In genomic region chr1:135828918-135829317, GRCm38 (mm10) we compare ENCODE assay signal across 9 mouse cellular contexts. TPM values are rescaled to one million over a fixed set of nuclear protein-coding genes. Genes with fewer than 3 reads are reported as not detected.
DNase-seq lines count a peak whose midpoint lies in the region; TF ChIP-seq lines count a peak whose summit lies in the region.
"Had no signal": no experiment of that assay in that cellular context is flagged by ENCODE, and none has a peak within 500 bp of the region (broad histone marks: within the 10 kb centered on the region; RNA-seq: fewer than 3 reads in every experiment).

No protein-coding gene starts in this region.

- no peak overlapping the region for H3K4me3 ChIP-seq in layer of hippocampus, adult 2 months
- H3K4me3 ChIP-seq: midbrain, embryonic 12.5 days had no signal

- H3K27ac ChIP-seq in layer of hippocampus, adult 2 months: no peak overlapping the region
- H3K27ac ChIP-seq: midbrain, embryonic 12.5 days had no signal

- intact Hi-C loops in left cerebral cortex, postnatal 25 days (cut with DNase I): no loop called here
- intact Hi-C loops in left cerebral cortex, postnatal 10 days (cut with DNase I): no loop called here

- peak; percentile 24 for DNase-seq in adrenal gland, adult 2 months
- DNase-seq in adrenal gland, postnatal 25 days: no peak
- peak; percentile 41 to 51 for DNase-seq in left cerebral cortex, postnatal 25 days (ENCODE audit: low spot score in 2 of 2)
- no peak for DNase-seq in left cerebral cortex, postnatal 10 days (ENCODE audit: extremely low spot score in 1 of 2, low spot score in 2 of 2)
- DNase-seq in c-Kit-positive CD71-positive TER-119-positive erythroid progenitor cells, embryonic 14.5 days (ENCODE audit: low spot score): peak; percentile 53
- peak in 1 of 2 experiments; percentile 61 for DNase-seq in layer of hippocampus, adult 2 months (ENCODE audit: low spot score in 2 of 2)
- peak; percentile 81 for DNase-seq in retina, postnatal 1 day
- no peak for DNase-seq in ovary, adult 18-20 months (ENCODE audit: low spot score)

- TF ChIP-seq CTCF in layer of hippocampus, adult 2 months (conservative IDR thresholded peaks at IDR 0.05): peak; percentile 68

RNA-seq across cellular contexts. Expression of gene Tnnt2, which starts 7.2 kb away (rescaled TPM):
- 1 to 10 TPM; 3.1 to 5.7 TPM for total RNA-seq in adrenal gland, adult 2 months (2021)
- 0.66 and 1.00 TPM in 2 replicates for polyA plus RNA-seq in adrenal gland, adult 2 months (2012; rRNA removed)
- total RNA-seq in adrenal gland, postnatal 25 days (2021): 0.95 and 2.2 TPM in 2 replicates
- total RNA-seq in left cerebral cortex, postnatal 25 days (2021): 1 to 10 TPM; 3.9 to 6.3 TPM
- total RNA-seq in left cerebral cortex, postnatal 10 days (2021): 1 to 10 TPM; 2.0 to 3.3 TPM
- total RNA-seq in layer of hippocampus, adult 2 months (2021): 1 to 10 TPM; 1.4 to 1.6 TPM

RNA-seq across cellular contexts. Expression of gene Lad1, which starts 10.5 kb away (rescaled TPM):
- under 1 TPM; 0.14 to 0.17 TPM for total RNA-seq in adrenal gland, adult 2 months (2021)
- polyA plus RNA-seq in adrenal gland, adult 2 months (2012; rRNA removed): 0.38 and 0.40 TPM in 2 replicates
- not detected in 2 replicates for total RNA-seq in adrenal gland, postnatal 25 days (2021)
- 1 to 10 TPM; 1.1 TPM for total RNA-seq in left cerebral cortex, postnatal 25 days (2021)
- total RNA-seq in left cerebral cortex, postnatal 10 days (2021): under 1 TPM; 0.75 to 0.91 TPM
- 1 to 10 TPM in 1 of 2 experiments, under 1 TPM in 1; 0.97 to 1.3 TPM for total RNA-seq in layer of hippocampus, adult 2 months (2021)

RNA-seq across cellular contexts. Expression of gene Tnni1, which starts 49.7 kb away (rescaled TPM):
- not detected for total RNA-seq in adrenal gland, adult 2 months (2021)
- 0.15 and 0.28 TPM in 2 replicates for polyA plus RNA-seq in adrenal gland, adult 2 months (2012; rRNA removed)
- total RNA-seq in adrenal gland, postnatal 25 days (2021): not detected in 2 replicates
- 1 to 10 TPM; 2.5 to 3.4 TPM for total RNA-seq in left cerebral cortex, postnatal 25 days (2021)
- total RNA-seq in left cerebral cortex, postnatal 10 days (2021): 1 to 10 TPM in 1 of 2 experiments, under 1 TPM in 1; 0.99 to 1.1 TPM
- 1 to 10 TPM; 2.9 to 3.2 TPM for total RNA-seq in layer of hippocampus, adult 2 months (2021)

Comparison
In these comparisons a context has a peak if more than half of its experiments do, and no peak if none do; other contexts are left out.
1. DNase-seq: peak in adrenal gland, adult 2 months (single experiment), left cerebral cortex, postnatal 25 days (2 of 2), c-Kit-positive CD71-positive TER-119-positive erythroid progenitor cells, embryonic 14.5 days (single experiment) and retina, postnatal 1 day (single experiment); none in adrenal gland, postnatal 25 days (single experiment), left cerebral cortex, postnatal 10 days (0 of 2) and ovary, adult 18-20 months (single experiment).